Mouse (Mus musculus): ENCODE data around the gene Kifc3. TPM values are rescaled to one million over a fixed set of nuclear protein-coding genes. Genes with fewer than 3 reads are reported as not detected.
A peak's percentile ranks its signal among the peaks of the same experiment; 100 is the strongest.

Kifc3 gene
- polyA plus RNA-seq, 1 experiment from 2014 or later = 22.0 TPM

DNA sequence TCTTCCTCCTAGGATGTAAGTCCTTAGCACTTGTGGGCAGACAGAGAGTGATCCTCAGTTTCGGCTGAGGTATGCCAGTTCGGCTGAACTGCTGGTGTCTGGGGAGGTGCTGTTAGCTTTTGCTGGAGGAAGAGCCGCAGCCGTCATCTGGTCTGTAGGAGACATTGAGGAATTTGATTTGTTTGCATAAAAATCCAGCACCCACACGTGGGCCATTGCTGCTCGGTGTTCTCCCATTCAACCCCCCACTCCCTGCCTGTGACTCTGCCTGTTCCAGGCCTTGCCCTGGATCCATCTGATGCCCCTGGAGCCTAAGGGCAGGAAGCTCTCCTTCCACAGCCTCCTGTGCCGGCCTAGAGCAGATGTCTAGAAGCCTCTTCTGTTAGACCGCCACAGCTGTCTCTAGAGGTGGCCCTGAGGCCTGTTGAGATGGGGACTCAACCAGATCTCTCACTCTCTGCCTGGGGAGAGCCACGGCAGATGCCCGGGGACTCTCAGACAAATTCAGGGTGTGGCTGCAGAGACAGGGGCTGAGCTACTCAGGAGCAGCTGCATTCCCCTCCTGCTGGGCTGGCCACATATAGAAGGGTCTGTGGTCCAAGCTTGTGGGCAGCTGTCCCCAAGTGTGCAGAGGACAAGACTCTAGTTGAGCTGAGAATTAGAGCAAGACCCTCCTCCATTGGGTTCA, 117.7 kb downstream of the Kifc3 start:
- no peak overlapping the region for H3K9ac ChIP-seq
- WGBS = 88% methylated on average over 10 of the region's 10 CpGs
- peaks cover 56% of the 10 kb centered on the region for H3K36me3 ChIP-seq (replicated peaks; ENCODE audit: control insufficient read depth, insufficient read depth)

DNA sequence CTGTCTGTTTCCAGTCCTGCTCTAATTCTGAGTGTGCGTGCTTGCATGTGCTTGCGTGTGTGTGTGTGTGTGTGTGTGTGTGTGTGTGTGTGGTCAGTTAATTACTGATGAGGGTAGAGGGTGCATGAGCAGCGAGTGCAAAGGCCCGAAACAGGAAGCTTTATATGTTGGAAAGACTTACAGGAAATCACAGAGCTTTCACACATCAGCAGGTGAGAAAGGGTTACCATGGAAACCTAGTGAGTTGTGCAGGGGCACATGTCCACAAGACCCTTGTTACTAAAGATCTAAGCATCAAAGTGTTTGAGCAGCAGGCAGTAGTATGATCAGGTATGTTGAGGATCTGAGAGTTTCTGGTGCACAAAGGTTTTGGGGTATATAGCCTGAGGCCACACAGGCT, 118.4 kb downstream of the Kifc3 start:
- H3K4me1 ChIP-seq (replicated peaks; ENCODE audit: control insufficient read depth, insufficient read depth, low read length) = peaks cover 14% of the 10 kb centered on the region
- no peak overlapping the region for H3K4me2 ChIP-seq (replicated peaks)
- H3K27me3 ChIP-seq (ENCODE audit: control insufficient read depth, insufficient read depth, low read length) = no peaks in the 10 kb centered on the region
- DNase-seq (ENCODE audit: low spot score) (no peak), ATAC-seq (ENCODE audit: low FRiP score) (no peak)
- no peak overlapping the region for H3K4me3 ChIP-seq (replicated peaks; ENCODE audit: low read length)
- no peaks in the 10 kb centered on the region for H3K9me3 ChIP-seq (ENCODE audit: control insufficient read depth, low read length)
- peaks cover 52% of the 10 kb centered on the region for H3K36me3 ChIP-seq (replicated peaks; ENCODE audit: control insufficient read depth, insufficient read depth)
- H3K9ac ChIP-seq = no peak overlapping the region
- WGBS = 85% methylated on average over 4 of the region's 4 CpGs
- H3K27ac ChIP-seq = no peak overlapping the region

More for the DNA sequence above, 117.7 kb downstream of the Kifc3 start:
- Histone ChIP-seq H3K9me3 (ENCODE audit: control insufficient read depth, low read length) (no peaks in the 10 kb centered on the region), H3K4me3 (replicated peaks; ENCODE audit: low read length) (no peak overlapping the region), H3K4me1 (replicated peaks; ENCODE audit: control insufficient read depth, insufficient read depth, low read length) (peaks cover 13% of the 10 kb centered on the region), H3K4me2 (replicated peaks) (no peak overlapping the region), H3K27ac (no peak overlapping the region), H3K27me3 (ENCODE audit: control insufficient read depth, insufficient read depth, low read length) (no peaks in the 10 kb centered on the region)
- no peak for DNase-seq (ENCODE audit: low spot score)
- ATAC-seq (ENCODE audit: low FRiP score) = no peak

DNA sequence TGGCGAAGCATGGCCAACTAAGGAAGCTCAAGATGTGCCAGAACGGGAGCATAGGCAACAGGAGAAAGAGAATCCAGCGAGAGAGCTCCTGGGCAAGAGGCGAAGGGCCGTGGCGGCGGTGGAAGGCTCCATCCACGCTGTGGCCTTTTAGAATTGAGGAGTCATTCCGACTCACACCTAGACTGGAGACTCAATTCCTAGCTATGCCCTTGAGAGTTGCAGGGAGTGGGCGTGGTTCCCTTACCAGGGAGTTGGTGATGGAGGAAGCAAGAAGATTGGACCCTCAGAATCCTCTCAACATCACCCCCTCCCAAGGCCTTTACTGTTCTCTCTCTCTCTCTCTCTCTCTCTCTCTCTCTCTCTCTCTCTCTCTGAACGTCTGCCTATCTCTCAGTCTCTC, 121.0 kb downstream of the Kifc3 start:
- no peaks in the 10 kb centered on the region for H3K9me3 ChIP-seq (ENCODE audit: control insufficient read depth, low read length)
- no peak for DNase-seq (ENCODE audit: low spot score)
- no peaks in the 10 kb centered on the region for H3K27me3 ChIP-seq (ENCODE audit: control insufficient read depth, insufficient read depth, low read length)
- 10% methylated on average over 11 of the region's 11 CpGs for WGBS
- H3K4me3 ChIP-seq (replicated peaks; ENCODE audit: low read length) = peak overlapping the region; percentile 79
- H3K36me3 ChIP-seq (replicated peaks; ENCODE audit: control insufficient read depth, insufficient read depth) = peaks cover 27% of the 10 kb centered on the region
- H3K4me1 ChIP-seq (replicated peaks; ENCODE audit: control insufficient read depth, insufficient read depth, low read length) = peaks cover 14% of the 10 kb centered on the region
- peak overlapping the region; percentile 84 for H3K9ac ChIP-seq
- peak overlapping the region; percentile 58 for H3K27ac ChIP-seq
- peak overlapping the region; percentile 90 for H3K4me2 ChIP-seq (replicated peaks)
- no peak for ATAC-seq (ENCODE audit: low FRiP score)

DNA sequence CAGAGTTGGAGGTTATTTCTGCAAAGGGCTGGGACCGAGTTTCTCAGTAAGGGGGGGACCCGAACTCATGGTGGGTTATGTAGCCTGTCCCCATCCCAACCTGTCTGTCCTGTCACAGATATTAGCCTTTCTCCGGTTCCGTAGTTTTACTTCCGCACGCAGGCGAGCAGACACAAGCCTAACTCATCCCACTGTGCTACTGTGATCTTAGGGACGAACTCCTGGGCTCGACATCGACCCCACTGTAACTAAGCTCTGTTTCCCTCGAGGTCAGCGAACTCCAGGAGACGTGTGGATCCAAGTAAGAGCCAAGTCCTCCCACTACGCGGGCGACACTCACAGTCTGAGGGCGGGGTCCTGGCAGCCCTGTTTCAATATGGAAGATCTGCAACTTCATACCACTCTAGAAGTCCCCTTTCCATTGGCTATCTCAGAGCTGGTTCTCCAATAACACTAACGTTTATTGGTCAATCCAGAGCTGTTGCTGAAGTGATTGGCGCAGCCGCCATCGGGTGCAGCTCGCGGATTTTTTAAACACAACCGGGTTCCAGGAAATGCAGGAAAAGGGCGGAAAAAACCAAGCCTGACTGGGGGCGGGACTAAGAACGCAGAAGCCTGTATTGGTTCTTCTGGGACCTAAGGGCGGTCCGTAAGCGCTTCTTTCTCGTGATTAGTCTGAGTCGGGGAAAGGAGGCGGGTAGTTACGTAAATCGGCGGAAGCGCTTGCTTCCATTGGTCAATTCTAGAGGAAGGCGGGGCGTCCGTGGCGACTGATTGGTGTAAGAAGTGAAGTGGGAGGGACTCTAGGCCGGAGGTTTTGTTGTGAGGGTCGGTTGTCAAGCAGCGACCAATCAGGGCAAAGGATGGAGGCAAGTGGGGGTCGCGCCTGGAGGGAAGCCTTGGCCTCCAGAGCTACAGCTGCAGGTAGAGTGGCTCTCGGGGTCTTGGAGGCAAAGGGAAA, 122.0 kb downstream of the Kifc3 start, which contains the start of gene Katnb1:
Katnb1 (plus strand) TSS at position 806 of the 961 bp plus-strand sequence.
- peak; percentile 98 for ATAC-seq (ENCODE audit: low FRiP score)
- under 1% methylated on average over 47 of the region's 47 CpGs for WGBS
- H3K27me3 ChIP-seq (ENCODE audit: control insufficient read depth, insufficient read depth, low read length) = no peaks in the 10 kb centered on the region
- H3K36me3 ChIP-seq (replicated peaks; ENCODE audit: control insufficient read depth, insufficient read depth) = peaks cover 22% of the 10 kb centered on the region
- H3K27ac ChIP-seq = peak within 1 kb of the TSS; percentile 69
- DNase-seq (ENCODE audit: low spot score) = peak; percentile 99
- peaks cover 14% of the 10 kb centered on the region for H3K4me1 ChIP-seq (replicated peaks; ENCODE audit: control insufficient read depth, insufficient read depth, low read length)
- peak within 1 kb of the TSS; percentile 79 for H3K4me3 ChIP-seq (replicated peaks; ENCODE audit: low read length)
- peak within 1 kb of the TSS; percentile 90 for H3K4me2 ChIP-seq (replicated peaks)
- H3K9ac ChIP-seq = peak within 1 kb of the TSS; percentile 84
- no peaks in the 10 kb centered on the region for H3K9me3 ChIP-seq (ENCODE audit: control insufficient read depth, low read length)

DNA sequence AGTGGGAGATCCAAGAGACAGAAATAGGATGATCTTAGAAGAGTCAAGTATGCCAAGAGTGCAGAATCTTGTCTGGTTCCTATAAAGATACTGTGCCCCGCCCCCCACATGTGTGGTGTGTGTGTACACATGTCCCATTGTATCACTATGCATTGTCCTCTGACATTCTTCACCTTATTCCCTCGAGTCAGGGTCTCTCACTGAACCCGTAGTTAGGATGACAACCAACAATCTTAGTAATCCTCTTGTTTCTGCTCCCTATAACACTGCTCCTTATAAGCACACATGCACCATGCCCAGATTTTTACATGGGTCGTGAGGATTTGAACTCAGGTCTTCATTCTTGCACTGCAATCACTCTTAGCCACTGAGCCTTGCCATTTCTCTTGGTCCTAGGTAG, 123.3 kb downstream of the Kifc3 start:
- 89% methylated on average over 4 of the region's 4 CpGs for WGBS
- Histone ChIP-seq H3K9ac (no peak overlapping the region), H3K9me3 (ENCODE audit: control insufficient read depth, low read length) (no peaks in the 10 kb centered on the region), H3K36me3 (replicated peaks; ENCODE audit: control insufficient read depth, insufficient read depth) (peaks cover 9% of the 10 kb centered on the region; the same call in 1 of the 2 replicates), H3K4me3 (replicated peaks; ENCODE audit: low read length) (no peak overlapping the region), H3K27ac (no peak overlapping the region), H3K4me1 (replicated peaks; ENCODE audit: control insufficient read depth, insufficient read depth, low read length) (peaks cover 14% of the 10 kb centered on the region), H3K4me2 (replicated peaks) (no peak overlapping the region), H3K27me3 (ENCODE audit: control insufficient read depth, insufficient read depth, low read length) (no peaks in the 10 kb centered on the region)
- ATAC-seq (ENCODE audit: low FRiP score) (no peak), DNase-seq (ENCODE audit: low spot score) (no peak)

DNA sequence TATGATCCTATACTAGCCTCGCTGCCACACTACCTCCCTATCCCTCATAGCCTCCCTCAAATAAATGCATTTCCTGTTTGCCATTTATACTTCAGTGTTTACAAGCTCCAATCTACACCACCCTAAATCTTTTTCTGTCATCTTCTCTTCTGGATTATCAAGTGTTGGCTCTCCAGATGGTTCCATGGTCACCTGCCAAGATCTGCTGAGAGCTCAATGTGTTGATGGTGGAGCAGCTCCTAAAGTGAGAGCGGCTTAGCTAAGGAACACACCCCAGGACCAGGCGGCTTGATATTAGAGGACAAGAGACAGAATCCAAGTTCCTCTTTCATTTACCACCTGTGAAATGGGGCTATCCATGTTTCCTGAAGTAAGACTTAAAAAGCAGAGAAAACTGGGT, 124.6 kb downstream of the Kifc3 start:
- no peaks in the 10 kb centered on the region for H3K36me3 ChIP-seq (replicated peaks; ENCODE audit: control insufficient read depth, insufficient read depth)
- 79% methylated on average over 3 of the region's 3 CpGs for WGBS
- DNase-seq (ENCODE audit: low spot score) (no peak), ATAC-seq (ENCODE audit: low FRiP score) (no peak)
- peaks cover 14% of the 10 kb centered on the region for H3K4me1 ChIP-seq (replicated peaks; ENCODE audit: control insufficient read depth, insufficient read depth, low read length)
- no peak overlapping the region for H3K4me2 ChIP-seq (replicated peaks)
- no peak overlapping the region for H3K27ac ChIP-seq
- no peak overlapping the region for H3K4me3 ChIP-seq (replicated peaks; ENCODE audit: low read length)
- H3K27me3 ChIP-seq (ENCODE audit: control insufficient read depth, insufficient read depth, low read length) = no peaks in the 10 kb centered on the region
- no peak overlapping the region for H3K9ac ChIP-seq
- no peaks in the 10 kb centered on the region for H3K9me3 ChIP-seq (ENCODE audit: control insufficient read depth, low read length)

DNA sequence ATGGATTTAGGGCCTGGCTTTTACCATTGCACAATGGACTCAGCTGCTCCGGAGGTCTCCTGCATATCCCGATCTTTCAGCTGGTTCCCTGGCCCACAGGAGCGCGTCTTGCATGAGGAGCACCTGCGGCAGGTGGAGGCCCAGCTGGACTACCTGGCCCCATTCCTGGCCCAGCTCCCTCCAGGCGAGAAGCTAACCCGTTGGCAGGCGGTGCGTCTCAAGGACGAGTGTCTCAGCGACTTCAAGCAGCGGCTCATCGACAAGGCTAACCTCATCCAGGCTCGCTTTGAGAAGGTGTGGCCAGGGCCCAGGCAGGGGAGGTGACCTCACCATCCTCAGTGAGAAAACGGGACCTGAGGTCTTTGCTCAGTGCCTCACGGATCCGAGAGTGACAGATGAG, 126.5 kb downstream of the Kifc3 start:
- no peaks in the 10 kb centered on the region for H3K36me3 ChIP-seq (replicated peaks; ENCODE audit: control insufficient read depth, insufficient read depth)
- H3K9me3 ChIP-seq (ENCODE audit: control insufficient read depth, low read length) = no peaks in the 10 kb centered on the region
- no peak overlapping the region for H3K4me2 ChIP-seq (replicated peaks)
- H3K27ac ChIP-seq = no peak overlapping the region
- H3K9ac ChIP-seq = no peak overlapping the region
- no peak for DNase-seq (ENCODE audit: low spot score)
- H3K4me3 ChIP-seq (replicated peaks; ENCODE audit: low read length) = no peak overlapping the region
- H3K27me3 ChIP-seq (ENCODE audit: control insufficient read depth, insufficient read depth, low read length) = no peaks in the 10 kb centered on the region
- 0 out of 2 replicates have a peak, but pooled peaks cover 5% of the 10 kb centered on the region for H3K4me1 ChIP-seq (replicated peaks; ENCODE audit: control insufficient read depth, insufficient read depth, low read length)
- 84% methylated on average over 17 of the region's 17 CpGs for WGBS
- ATAC-seq (ENCODE audit: low FRiP score) = no peak

DNA sequence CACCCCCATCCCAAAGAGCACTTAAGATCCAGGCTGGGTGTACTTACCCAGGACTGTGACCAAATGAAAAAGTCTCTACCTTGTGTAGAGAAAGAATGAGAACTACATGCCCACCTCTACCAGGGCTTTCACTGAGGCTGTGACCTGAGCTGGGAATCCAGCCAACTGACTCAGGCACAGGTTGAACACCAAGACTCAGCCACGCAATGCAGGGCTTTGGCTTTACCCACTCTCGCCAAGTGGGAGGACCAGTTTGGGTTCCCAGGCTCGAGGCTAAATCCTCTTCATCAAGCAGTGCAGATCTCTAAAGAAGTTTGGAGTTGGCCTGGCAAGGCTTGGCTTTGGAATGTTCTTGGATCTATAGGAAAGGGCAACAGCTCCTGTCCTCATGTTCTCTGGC, 127.1 kb downstream of the Kifc3 start:
- Histone ChIP-seq H3K9me3 (ENCODE audit: control insufficient read depth, low read length) (no peaks in the 10 kb centered on the region), H3K27ac (no peak overlapping the region), H3K27me3 (ENCODE audit: control insufficient read depth, insufficient read depth, low read length) (no peaks in the 10 kb centered on the region), H3K36me3 (replicated peaks; ENCODE audit: control insufficient read depth, insufficient read depth) (no peaks in the 10 kb centered on the region), H3K9ac (no peak overlapping the region), H3K4me2 (replicated peaks) (no peak overlapping the region), H3K4me1 (replicated peaks; ENCODE audit: control insufficient read depth, insufficient read depth, low read length) (0 out of 2 replicates have a peak, but pooled peaks cover 5% of the 10 kb centered on the region), H3K4me3 (replicated peaks; ENCODE audit: low read length) (no peak overlapping the region)
- WGBS = 81% methylated on average over 3 of the region's 3 CpGs
- ATAC-seq (ENCODE audit: low FRiP score) (no peak), DNase-seq (ENCODE audit: low spot score) (no peak)

DNA sequence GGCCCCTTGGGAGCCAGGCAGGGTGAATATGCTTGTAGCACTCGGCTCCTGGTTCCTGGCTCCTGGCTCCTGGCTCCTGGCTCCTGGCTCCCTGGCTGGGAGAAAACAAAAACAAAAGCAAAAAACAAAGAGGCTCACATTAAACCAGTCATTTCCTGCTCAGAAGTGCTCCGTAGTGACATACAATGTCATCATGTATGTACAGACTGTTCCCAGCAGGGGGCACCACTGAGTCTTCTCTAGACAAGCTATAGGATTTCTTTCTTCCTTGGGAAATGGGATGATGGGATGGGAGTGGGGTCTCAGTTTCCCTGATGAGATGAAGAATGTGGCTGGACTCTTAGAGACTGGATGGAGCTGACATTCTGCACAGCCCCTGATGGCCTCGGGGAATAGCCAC, 135.0 kb downstream of the Kifc3 start:
- H3K4me3 ChIP-seq (replicated peaks; ENCODE audit: low read length) = no peak overlapping the region
- WGBS = 52% methylated on average over 3 of the region's 3 CpGs
- H3K36me3 ChIP-seq (replicated peaks; ENCODE audit: control insufficient read depth, insufficient read depth) = no peaks in the 10 kb centered on the region
- ATAC-seq (ENCODE audit: low FRiP score) = no peak
- H3K27me3 ChIP-seq (ENCODE audit: control insufficient read depth, insufficient read depth, low read length) = no peaks in the 10 kb centered on the region
- no peaks in the 10 kb centered on the region for H3K9me3 ChIP-seq (ENCODE audit: control insufficient read depth, low read length)
- H3K4me1 ChIP-seq (replicated peaks; ENCODE audit: control insufficient read depth, insufficient read depth, low read length) = no peaks in the 10 kb centered on the region
- no peak overlapping the region for H3K4me2 ChIP-seq (replicated peaks)
- no peak overlapping the region for H3K27ac ChIP-seq
- peak; percentile 28 for DNase-seq (ENCODE audit: low spot score)
- no peak overlapping the region for H3K9ac ChIP-seq

Data from hindbrain, embryonic 14.5 days (tissue).